Mouse (Mus musculus) MEL (cell line): Measurements from ENCODE around the gene Anapc11. TPM values are rescaled to one million over a fixed set of nuclear protein-coding genes. Genes with fewer than 3 reads are reported as not detected.
A peak's percentile ranks its signal among the peaks of the same experiment; 100 is the strongest.

Experiments used
- DNase-seq: peaks from one replicate; pipeline ENCODE4 v3.0.0; 2011; ENCODE audit warnings: low read depth, low spot score
- H3K27ac ChIP-seq: 2 replicates; pipeline ENCODE4 v1.5.1; 2012; ENCODE audit warnings: low read depth, mild to moderate bottlenecking, control low read depth, low read length, moderate library complexity; ENCODE audit not compliant: control insufficient read depth
- H3K27me3 ChIP-seq, 2 experiments: fragments of 150-350 bp in 1 of 2; sonication (generic) in 1 of 2; 2 replicates each; pipeline ENCODE4 v1.6.1; 2012; ENCODE audit warnings: low read length in 2 of 2, mild to moderate bottlenecking in 2 of 2, improper control_type of control experiment in 1 of 2, moderate library complexity in 1 of 2; ENCODE audit not compliant: insufficient read depth in 2 of 2, control insufficient read depth in 1 of 2
- H3K36me3 ChIP-seq, 2 experiments: 2 replicates each; pipeline ENCODE4 v1.6.1; 2012 to 2014; ENCODE audit warnings: low read length in 2 of 2, improper control_type of control experiment in 1 of 2, inconsistent platforms in 1 of 2, mild to moderate bottlenecking in 1 of 2; ENCODE audit not compliant: insufficient read depth in 2 of 2, control insufficient read depth in 1 of 2
- H3K4me1 ChIP-seq, 2 experiments: fragments of 150-350 bp in 1 of 2; sonication (generic) in 1 of 2; 2 replicates each; pipeline ENCODE4 v1.6.1; 2012; ENCODE audit warnings: low read length in 2 of 2, improper control_type of control experiment in 1 of 2, mild to moderate bottlenecking in 1 of 2; ENCODE audit not compliant: insufficient read depth in 2 of 2, control insufficient read depth in 1 of 2
- H3K4me3 ChIP-seq, 2 experiments: fragments of 150-350 bp in 1 of 2; sonication (generic) in 1 of 2; 2 replicates each; pipeline ENCODE4 v1.5.1; 2012; ENCODE audit warnings: low read depth in 2 of 2, low read length in 2 of 2, mild to moderate bottlenecking in 2 of 2, moderate library complexity in 2 of 2, control low read depth in 1 of 2, improper control_type of control experiment in 1 of 2; ENCODE audit not compliant: control insufficient read depth in 1 of 2, insufficient read depth in 1 of 2
- H3K79me2 ChIP-seq: 2 replicates; pipeline ENCODE4 v1.6.1; 2012; ENCODE audit warnings: mild to moderate bottlenecking, low read length, moderate library complexity; ENCODE audit not compliant: control insufficient read depth, poor library complexity, insufficient read depth
- H3K9ac ChIP-seq: 2 replicates; pipeline ENCODE4 v1.6.1; 2012; ENCODE audit warnings: low read depth, mild to moderate bottlenecking, control low read depth, low read length, moderate library complexity; ENCODE audit not compliant: control insufficient read depth, poor library complexity, severe bottlenecking
- H3K9me3 ChIP-seq: fragments of 150-350 bp; sonication (generic); replicated peaks from 2 replicates; pipeline ENCODE4 v1.6.1; 2012; ENCODE audit warnings: mild to moderate bottlenecking, low read length, improper control_type of control experiment, moderate library complexity; ENCODE audit not compliant: insufficient read depth
- CHD2 ChIP-seq: IDR thresholded peaks from 2 replicates; pipeline ENCODE4 v1.6.1; 2011; ENCODE audit warnings: low read length, improper control_type of control experiment
- CTCF ChIP-seq, 3 experiments: IDR thresholded peaks in 2 of 3; conservative IDR thresholded peaks in 1 of 3; 2 replicates each; pipeline ENCODE4 v1.5.1; 2011 to 2012; ENCODE audit warnings: low read length in 3 of 3, low read depth in 2 of 3, mild to moderate bottlenecking in 2 of 3, improper control_type of control experiment in 1 of 3, inconsistent platforms in 1 of 3, mixed read lengths in 1 of 3, moderate library complexity in 1 of 3; ENCODE audit not compliant: control insufficient read depth in 1 of 3, insufficient read depth in 1 of 3, poor library complexity in 1 of 3, severe bottlenecking in 1 of 3
- ELF1 ChIP-seq: IDR thresholded peaks from 2 replicates; pipeline ENCODE4 v1.6.1; 2014; ENCODE audit warnings: low read depth, mild to moderate bottlenecking, inconsistent platforms, low read length, improper control_type of control experiment, moderate library complexity
- EP300 ChIP-seq, 2 experiments: IDR thresholded peaks; 2 replicates each; pipeline ENCODE4 v1.6.1; 2011; ENCODE audit warnings: improper control_type of control experiment in 2 of 2, low read length in 2 of 2, low read depth in 1 of 2, mild to moderate bottlenecking in 1 of 2
- ETS1 ChIP-seq: IDR thresholded peaks from 2 replicates; pipeline ENCODE4 v1.6.1; 2012; ENCODE audit warnings: low read depth, mild to moderate bottlenecking, inconsistent platforms, low read length, improper control_type of control experiment, moderate library complexity
- MAFK ChIP-seq: IDR thresholded peaks from 2 replicates; pipeline ENCODE4 v1.6.1; 2011; ENCODE audit warnings: low read depth, mild to moderate bottlenecking, low read length, improper control_type of control experiment, borderline replicate concordance
- MAX ChIP-seq: IDR thresholded peaks from 2 replicates; pipeline ENCODE4 v1.6.1; 2011; ENCODE audit warnings: low read length, improper control_type of control experiment
- MEF2A ChIP-seq: IDR thresholded peaks from 2 replicates; pipeline ENCODE4 v1.6.1; 2014; ENCODE audit warnings: low read depth, mild to moderate bottlenecking, inconsistent platforms, low read length, improper control_type of control experiment; ENCODE audit not compliant: poor library complexity, insufficient replicate concordance, severe bottlenecking; ENCODE audit errors: extremely low read depth
- MXI1 ChIP-seq: IDR thresholded peaks from 2 replicates; pipeline ENCODE4 v1.6.1; 2011; ENCODE audit warnings: mild to moderate bottlenecking, low read depth, low read length, improper control_type of control experiment
- MYC ChIP-seq: IDR thresholded peaks from 2 replicates; pipeline ENCODE4 v1.6.1; 2011; ENCODE audit warnings: low read depth, mild to moderate bottlenecking, low read length, improper control_type of control experiment, moderate library complexity
- NELFE ChIP-seq: IDR thresholded peaks from 2 replicates; pipeline ENCODE4 v1.6.1; 2011; ENCODE audit warnings: low read depth, low read length, improper control_type of control experiment
- NRF1 ChIP-seq: IDR thresholded peaks from 2 replicates; pipeline ENCODE4 v1.6.1; 2014; ENCODE audit warnings: low read depth, mild to moderate bottlenecking, inconsistent platforms, low read length, improper control_type of control experiment, moderate library complexity; ENCODE audit not compliant: poor library complexity, insufficient read depth, severe bottlenecking
- POLR2AphosphoS2 ChIP-seq: IDR thresholded peaks from 2 replicates; pipeline ENCODE4 v1.6.1; 2011; ENCODE audit warnings: low read length, improper control_type of control experiment
- TAL1 ChIP-seq: IDR thresholded peaks from 2 replicates; pipeline ENCODE4 v1.6.1; 2012; ENCODE audit warnings: mild to moderate bottlenecking, inconsistent platforms, low read length, moderate library complexity, mixed read lengths
- TBP ChIP-seq: IDR thresholded peaks from 2 replicates; pipeline ENCODE4 v1.8.0; 2011; ENCODE audit warnings: low read depth, low read length, improper control_type of control experiment
- ZC3H11A ChIP-seq: IDR thresholded peaks from 2 replicates; pipeline ENCODE4 v1.6.1; 2012; ENCODE audit warnings: low read depth, mild to moderate bottlenecking, inconsistent platforms, low read length, improper control_type of control experiment
- polyA plus RNA-seq, 2 experiments: library from polyadenylated mRNA; stranded (reverse) in 1 of 2; unstranded in 1 of 2; fragments of >175 nt in 1 of 2; fragments of >200 nt in 1 of 2; gene quantifications; 2 replicates each; pipeline versions ENCODE4 v1.2.1 to v1.2.4; 2012; ENCODE audit warnings: low replicate concordance in 2 of 2, low read depth in 1 of 2; ENCODE audit not compliant: insufficient read length in 2 of 2, insufficient read depth in 1 of 2, missing spikeins in 1 of 2
- total RNA-seq: library from RNA; depleted of rRNA; stranded (reverse); fragments of 300-350 nt; gene quantifications from 2 replicates; pipeline ENCODE4 v1.2.3, GENCODE M21; 2012

Gene Anapc11
- total and polyA plus RNA-seq, 3 experiments = 120 to 130 TPM; not detected in 1

- TF ChIP-seq ZC3H11A = no peak; the same call in 1 of the 2 replicates
- no peak; the same call in 1 of the 2 replicates for TF ChIP-seq NELFE
- no peak; the same call in 1 of the 2 replicates for TF ChIP-seq ETS1
- no peak for TF ChIP-seq TBP
- TF ChIP-seq MAX = no peak
- TF ChIP-seq MAFK = no peak
- no peak for TF ChIP-seq POLR2AphosphoS2
- no peak for TF ChIP-seq EP300 (IDR thresholded peaks at IDR 0.05; ENCODE audit: low read depth in 1 of 2, low read length in 2 of 2)
- TF ChIP-seq MEF2A = no peak
- TF ChIP-seq, all 39 proteins: peak for 6
Observed at GRCm38 (mm10) chr11:120579316-120580107, 18.7 kb upstream of the Anapc11 start (continued).

GRCm38 (mm10) chr11:120580190-120580589, 18.0 kb upstream of the Anapc11 start:
- peaks cover 4 to 12% of the 10 kb centered on the region in 2 experiments; a peak in 3 of 4 replicates for H3K36me3 ChIP-seq
- TF ChIP-seq MYC (no peak), CHD2 (no peak), CTCF (IDR thresholded peaks at IDR 0.05 in 2 of 3, conservative IDR thresholded peaks at IDR 0.05 in 1 of 3; ENCODE audit: control insufficient read depth in 1 of 3, insufficient read depth in 1 of 3, low read depth in 2 of 3, low read length in 3 of 3, poor library complexity in 1 of 3, severe bottlenecking in 1 of 3) (no peak), NRF1 (peak; percentile 62; the same call in 1 of the 2 replicates), MXI1 (peak; percentile 42; the same call in 1 of the 2 replicates), ELF1 (0 out of 2 replicates have a peak, but pooled peaks have one; percentile 12), TAL1 (0 out of 2 replicates have a peak, but pooled peaks have one; percentile 15), MAFK (no peak)
- H3K4me1 ChIP-seq = peaks cover 5 to 18% of the 10 kb centered on the region in 2 experiments

More at GRCm38 (mm10) chr11:120580190-120580589, 18.0 kb upstream of the Anapc11 start:
- peak overlapping the region; percentile 67 for H3K27ac ChIP-seq
- peak overlapping the region; percentile 76 to 94 for H3K4me3 ChIP-seq
- H3K79me2 ChIP-seq = peaks cover 35% of the 10 kb centered on the region
- no peaks in the 10 kb centered on the region for H3K27me3 ChIP-seq
- DNase-seq = peak; percentile 82
- no peaks in the 10 kb centered on the region for H3K9me3 ChIP-seq
- peak overlapping the region; percentile 84 for H3K9ac ChIP-seq
